Mouse (Mus musculus): ENCODE data around the gene Col17a1.

Gene Col17a1

GRCm38 (mm10) chr19:47696411-47696810 is 4.5 kb upstream of the Col17a1 start:
- POLR2A ChIA-PET: interaction anchor here (0.6 to 2.5 kb wide), 21 partner anchors 8 to 160 kb away, joined by 3 to 10 read pairs (median 4); partner anchors contain the start of genes Sfr1 (in 2 of the 4) and Stn1 (in 1 of the 4)
- CTCF ChIA-PET: interaction anchor here (0.7 to 1.8 kb wide), 4 partner anchors 9 to 147 kb away, joined by 3 to 10 read pairs (median 6); no protein-coding TSS in a partner anchor

- ChIA-PET POLR2A (interaction anchor here (0.6 to 2.5 kb wide), 18 partner anchors 9 to 159 kb away, joined by 3 to 10 read pairs (median 4); partner anchors contain the start of genes Sfr1 (in 2 of the 4) and Stn1 (in 1 of the 4)), CTCF (interaction anchor here (0.7 to 1.8 kb wide), 4 partner anchors 10 to 146 kb away, joined by 3 to 10 read pairs (median 6); no protein-coding TSS in a partner anchor)
These were observed 3.8 kb upstream of the Col17a1 start for GRCm38 (mm10) chr19:47695725-47696124.

- CTCF ChIA-PET: no interaction called here
- POLR2A ChIA-PET: no interaction called here
These were observed 2.3 kb downstream of the Col17a1 start for GRCm38 (mm10) chr19:47689592-47689991.

GRCm38 (mm10) chr19:47678675-47679074 is 13.2 kb downstream of the Col17a1 start:
- ChIA-PET POLR2A (no interaction called here), CTCF (interaction anchor here in 2 of 4 experiments (0.6 kb wide), 2 partner anchors 11 to 298 kb away, joined by 4 to 6 read pairs; no protein-coding TSS in a partner anchor)

GRCm38 (mm10) chr19:47674419-47674818 is 17.5 kb downstream of the Col17a1 start:
- ChIA-PET CTCF (interaction anchor here in 2 of 4 experiments (1.1 to 1.5 kb wide), 2 partner anchors 9 to 22 kb away, joined by 3 to 9 read pairs; no protein-coding TSS in a partner anchor), POLR2A (interaction anchor here in 1 of 4 experiments (1.0 to 1.9 kb wide), 3 partner anchors 57 to 221 kb away, joined by 3 to 7 read pairs (median 5); partner anchors contain the start of gene Sfr1)

- ChIA-PET POLR2A (interaction anchor here in 2 of 4 experiments (0.7 to 1.2 kb wide), 3 partner anchors 28 to 145 kb away, joined by 3 read pairs; no protein-coding TSS in a partner anchor), CTCF (no interaction called here)
These were observed 23.5 kb downstream of the Col17a1 start for GRCm38 (mm10) chr19:47668399-47668798.

GRCm38 (mm10) chr19:47667601-47668000 is 24.3 kb downstream of the Col17a1 start:
- ChIA-PET POLR2A (interaction anchor here in 1 of 4 experiments (0.9 kb wide), 1 partner anchor 9 kb away, joined by 3 read pairs; no protein-coding TSS in a partner anchor), CTCF (interaction anchor here in 1 of 4 experiments (0.6 kb wide), 1 partner anchor 11 kb away, joined by 4 read pairs; no protein-coding TSS in a partner anchor)

GRCm38 (mm10) chr19:47659765-47660408 is 32.0 kb downstream of the Col17a1 start:
- CTCF ChIA-PET: interaction anchor here in 1 of 4 experiments (0.7 kb wide), 1 partner anchor 121 kb away, joined by 4 read pairs; no protein-coding TSS in a partner anchor
- POLR2A ChIA-PET: interaction anchor here in 1 of 4 experiments (1.0 kb wide), 1 partner anchor 12 kb away, joined by 3 read pairs; no protein-coding TSS in a partner anchor

- ChIA-PET POLR2A (interaction anchor here in 1 of 4 experiments (1.0 kb wide), 1 partner anchor 10 kb away, joined by 3 read pairs; no protein-coding TSS in a partner anchor), CTCF (interaction anchor here in 1 of 4 experiments (0.6 kb wide), 1 partner anchor 72 kb away, joined by 3 read pairs; no protein-coding TSS in a partner anchor)
These were observed 32.9 kb downstream of the Col17a1 start for GRCm38 (mm10) chr19:47658914-47659535.

GRCm38 (mm10) chr19:47654896-47655295 is 37.0 kb downstream of the Col17a1 start:
- CTCF ChIA-PET: interaction anchor here in 2 of 4 experiments (0.6 to 1.0 kb wide), 3 partner anchors 51 to 280 kb away, joined by 3 read pairs; no protein-coding TSS in a partner anchor
- POLR2A ChIA-PET: interaction anchor here in 2 of 4 experiments (1.0 to 1.6 kb wide), 3 partner anchors 77 to 144 kb away, joined by 3 read pairs; partner anchors contain the start of gene Sfr1 (in 1 of the 2)

- ChIA-PET POLR2A (no interaction called here), CTCF (interaction anchor here in 1 of 4 experiments (0.5 kb wide), 1 partner anchor 145 kb away, joined by 3 read pairs; no protein-coding TSS in a partner anchor)
These were observed 38.7 kb downstream of the Col17a1 start for GRCm38 (mm10) chr19:47653173-47653572.

- ChIA-PET POLR2A (interaction anchor here in 1 of 4 experiments (0.6 kb wide), 2 partner anchors 72 to 257 kb away, joined by 3 to 5 read pairs; no protein-coding TSS in a partner anchor), CTCF (interaction anchor here in 2 of 4 experiments (0.5 to 0.6 kb wide), 2 partner anchors 25 to 272 kb away, joined by 3 read pairs; no protein-coding TSS in a partner anchor)
These were observed 39.6 kb downstream of the Col17a1 start for GRCm38 (mm10) chr19:47652255-47652654.

- POLR2A ChIA-PET: no interaction called here
- CTCF ChIA-PET: no interaction called here
These were observed 40.8 kb downstream of the Col17a1 start for GRCm38 (mm10) chr19:47651160-47651480.

GRCm38 (mm10) chr19:47650366-47651159 is 41.3 kb downstream of the Col17a1 start:
- CTCF ChIA-PET: interaction anchor here in 2 of 4 experiments (0.6 kb wide), 2 partner anchors 149 to 378 kb away, joined by 4 to 5 read pairs; no protein-coding TSS in a partner anchor
- POLR2A ChIA-PET: interaction anchor here in 1 of 4 experiments (1.4 kb wide), 1 partner anchor 68 kb away, joined by 3 read pairs; no protein-coding TSS in a partner anchor

GRCm38 (mm10) chr19:47649071-47649470 is 42.8 kb downstream of the Col17a1 start:
- POLR2A ChIA-PET: interaction anchor here in 2 of 4 experiments (0.6 to 1.6 kb wide), 4 partner anchors 10 to 69 kb away, joined by 3 to 5 read pairs (median 3); no protein-coding TSS in a partner anchor
- CTCF ChIA-PET: no interaction called here

GRCm38 (mm10) chr19:47646508-47647120 is 45.3 kb downstream of the Col17a1 start:
- POLR2A ChIA-PET: interaction anchor here in 2 of 4 experiments (0.6 to 1.3 kb wide), 4 partner anchors 13 to 114 kb away, joined by 3 to 6 read pairs (median 4); no protein-coding TSS in a partner anchor
- CTCF ChIA-PET: no interaction called here

- CTCF ChIA-PET: no interaction called here
- POLR2A ChIA-PET: interaction anchor here in 1 of 4 experiments (1.2 kb wide), 1 partner anchor 109 kb away, joined by 4 read pairs; the partner anchor contains the start of gene Stn1
These were observed 46.3 kb downstream of the Col17a1 start for GRCm38 (mm10) chr19:47645583-47645982.
